Mouse (Mus musculus): ENCODE results near the gene Catsperd. TPM values are rescaled to one million over a fixed set of nuclear protein-coding genes. Genes with fewer than 3 reads are reported as not detected.
"Not testable (repeated sequence)": the region's sequence is repeated elsewhere in the genome, so short reads cannot be mapped to it uniquely, and the experiment has no call there.

Gene Catsperd
- polyA plus RNA-seq, 1 experiment from 2014 or later: 0.40 TPM

GRCm38 (mm10) chr17:56629800-56630781 lies 2.1 kb downstream of the Catsperd start:
- not testable (repeated sequence) for H3K27me3 ChIP-seq (replicated peaks); H3K4me3 ChIP-seq; H3K27ac ChIP-seq (replicated peaks); H3K9ac ChIP-seq; H3K36me3 ChIP-seq; H3K9me3 ChIP-seq; H3K4me2 ChIP-seq; ATAC-seq (ENCODE audit: extremely low read depth, insufficient number of reproducible peaks, low FRiP score, low TSS enrichment)
- H3K4me1 ChIP-seq: peaks cover 22% of the 10 kb centered on the region
- WGBS: 82% methylated on average over 27 of the region's 27 CpGs

DNA sequence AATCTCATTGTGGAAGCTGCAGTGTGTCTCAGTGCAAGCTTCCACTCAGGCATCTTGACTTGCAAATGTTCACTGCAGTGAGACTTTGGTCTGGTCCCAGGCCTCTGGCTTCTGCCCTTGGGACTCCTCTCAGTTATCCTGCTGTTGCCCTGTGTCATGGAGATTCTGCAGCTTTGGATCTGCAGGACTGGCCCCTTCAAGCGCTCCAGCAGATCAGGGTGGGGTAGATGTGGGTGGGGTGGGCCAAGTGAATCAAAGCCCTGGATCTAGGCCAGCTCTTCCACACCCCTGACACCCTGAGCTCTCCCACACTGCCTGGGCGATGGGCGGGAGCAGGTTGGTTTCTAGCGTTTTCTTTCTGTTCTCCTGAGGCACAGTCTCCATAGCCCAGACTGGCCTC lies 3.9 kb downstream of the Catsperd start:
- Histone ChIP-seq H3K4me3 (no peak overlapping the region), H3K36me3 (no peaks in the 10 kb centered on the region), H3K27ac (replicated peaks) (no peak overlapping the region), H3K9ac (no peak overlapping the region), H3K4me2 (no peak overlapping the region), H3K27me3 (replicated peaks) (no peaks in the 10 kb centered on the region), H3K9me3 (no peaks in the 10 kb centered on the region), H3K4me1 (peaks cover 10% of the 10 kb centered on the region)
- ATAC-seq (ENCODE audit: extremely low read depth, insufficient number of reproducible peaks, low FRiP score, low TSS enrichment): no peak
- WGBS: 58% methylated on average over 4 of the region's 4 CpGs

DNA sequence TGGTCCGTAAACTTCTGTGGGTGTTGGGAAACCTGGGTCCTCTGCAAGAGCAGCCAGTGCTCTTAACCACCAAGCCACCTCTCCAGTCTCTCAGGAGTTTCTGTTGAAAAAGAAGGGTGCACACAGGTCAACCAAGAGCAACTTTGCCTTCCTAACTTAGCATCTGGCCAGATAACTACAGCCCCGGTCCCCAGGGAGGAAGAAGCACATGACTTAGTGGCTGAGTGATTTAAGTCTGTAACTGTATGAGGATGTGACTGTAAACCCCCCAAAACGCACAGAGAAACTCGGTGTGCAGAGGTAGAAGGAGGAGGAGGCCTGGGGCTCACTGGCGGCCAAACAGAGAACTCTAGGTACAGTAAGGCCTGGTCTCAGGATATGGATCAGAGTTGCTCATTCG lies 6.1 kb downstream of the Catsperd start:
- no peak for ATAC-seq (ENCODE audit: extremely low read depth, insufficient number of reproducible peaks, low FRiP score, low TSS enrichment)
- no peaks in the 10 kb centered on the region for H3K36me3 ChIP-seq
- WGBS: 73% methylated on average over 6 of the region's 6 CpGs

GRCm38 (mm10) chr17:56643237-56643636 lies 15.3 kb downstream of the Catsperd start:
- Histone ChIP-seq H3K4me2 (no peak overlapping the region), H3K27me3 (replicated peaks) (no peaks in the 10 kb centered on the region), H3K4me3 (no peak overlapping the region), H3K9me3 (no peaks in the 10 kb centered on the region), H3K4me1 (peaks cover 5% of the 10 kb centered on the region; the same call in 1 of the 2 replicates), H3K9ac (no peak overlapping the region), H3K27ac (replicated peaks) (no peak overlapping the region), H3K36me3 (no peaks in the 10 kb centered on the region)
- ATAC-seq (ENCODE audit: extremely low read depth, insufficient number of reproducible peaks, low FRiP score, low TSS enrichment): no peak
- 77% methylated on average over 4 of the region's 4 CpGs for WGBS

More for the DNA sequence above, 6.1 kb downstream of the Catsperd start:
- Histone ChIP-seq H3K4me1 (no peaks in the 10 kb centered on the region), H3K27ac (replicated peaks) (no peak overlapping the region), H3K4me3 (no peak overlapping the region), H3K9ac (no peak overlapping the region), H3K27me3 (replicated peaks) (no peaks in the 10 kb centered on the region), H3K9me3 (no peaks in the 10 kb centered on the region), H3K4me2 (no peak overlapping the region)

DNA sequence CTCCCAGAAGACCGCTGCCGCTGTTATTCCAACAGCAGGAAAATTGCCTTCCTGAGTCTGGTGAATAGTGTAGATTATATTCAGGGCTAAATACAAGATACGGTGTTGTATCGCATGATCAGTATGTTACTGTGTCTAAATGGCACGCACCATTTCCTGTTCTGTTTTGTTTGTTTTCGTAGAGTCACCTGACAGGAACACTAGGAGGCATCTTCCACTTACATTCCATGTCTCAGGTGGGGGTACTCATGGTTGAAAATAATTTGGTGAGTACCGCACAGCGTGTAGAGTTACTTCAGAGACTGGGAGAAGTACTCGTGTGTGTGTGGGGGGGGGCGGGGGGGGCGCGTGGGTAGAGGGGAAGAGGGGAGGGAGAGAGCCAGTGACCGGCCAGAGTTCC lies 19.6 kb downstream of the Catsperd start:
- Histone ChIP-seq H3K4me2 (peak overlapping the region; percentile 18; the same call in 1 of the 2 replicates), H3K9me3 (no peaks in the 10 kb centered on the region), H3K4me1 (peaks cover 5% of the 10 kb centered on the region; the same call in 1 of the 2 replicates), H3K27ac (replicated peaks) (no peak overlapping the region), H3K4me3 (no peak overlapping the region), H3K9ac (no peak overlapping the region), H3K27me3 (replicated peaks) (no peaks in the 10 kb centered on the region), H3K36me3 (no peaks in the 10 kb centered on the region)
- 54% methylated on average over 11 of the region's 13 CpGs for WGBS
- no peak for ATAC-seq (ENCODE audit: extremely low read depth, insufficient number of reproducible peaks, low FRiP score, low TSS enrichment)

GRCm38 (mm10) chr17:56651801-56652200 lies 23.9 kb downstream of the Catsperd start:
- ATAC-seq (ENCODE audit: extremely low read depth, insufficient number of reproducible peaks, low FRiP score, low TSS enrichment): no peak
- no peak overlapping the region for H3K4me3 ChIP-seq
- H3K27ac ChIP-seq (replicated peaks): no peak overlapping the region

DNA sequence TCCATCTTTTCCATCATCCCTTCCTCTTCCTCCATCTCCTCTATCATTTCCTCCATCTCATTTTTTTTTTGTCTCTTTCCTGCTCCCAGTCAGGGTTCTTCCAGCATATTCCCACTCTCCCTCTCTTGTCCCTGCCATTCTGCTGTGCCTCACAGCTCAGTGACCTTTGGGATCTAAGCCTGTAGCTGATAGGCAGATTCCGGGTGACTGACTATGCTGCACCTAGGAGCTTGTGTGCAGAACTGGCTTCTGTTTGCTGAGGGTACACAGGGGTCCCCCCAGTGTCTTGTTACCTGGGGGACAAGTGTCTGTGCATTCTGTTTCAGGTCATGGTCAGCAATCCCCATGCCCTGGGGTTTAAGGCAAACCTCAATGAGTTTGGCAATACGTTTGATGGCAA lies 26.8 kb downstream of the Catsperd start:
- no peak overlapping the region for H3K27ac ChIP-seq (replicated peaks)

More at GRCm38 (mm10) chr17:56651801-56652200, 23.9 kb downstream of the Catsperd start:
- Histone ChIP-seq H3K4me2 (no peak overlapping the region), H3K9me3 (no peaks in the 10 kb centered on the region), H3K9ac (no peak overlapping the region), H3K4me1 (peaks cover 5% of the 10 kb centered on the region; the same call in 1 of the 2 replicates), H3K27me3 (replicated peaks) (0 out of 2 replicates have a peak, but pooled peaks cover 3% of the 10 kb centered on the region), H3K36me3 (no peaks in the 10 kb centered on the region)
- 25% methylated on average over 10 of the region's 10 CpGs for WGBS

GRCm38 (mm10) chr17:56655311-56655710 lies 27.4 kb downstream of the Catsperd start:
- Histone ChIP-seq H3K36me3 (no peaks in the 10 kb centered on the region), H3K4me3 (no peak overlapping the region), H3K27ac (replicated peaks) (no peak overlapping the region), H3K4me2 (no peak overlapping the region), H3K4me1 (no peaks in the 10 kb centered on the region), H3K27me3 (replicated peaks) (0 out of 2 replicates have a peak, but pooled peaks cover 3% of the 10 kb centered on the region), H3K9ac (no peak overlapping the region), H3K9me3 (no peaks in the 10 kb centered on the region)
- no peak for ATAC-seq (ENCODE audit: extremely low read depth, insufficient number of reproducible peaks, low FRiP score, low TSS enrichment)
- WGBS: 51% methylated on average over 3 of the region's 3 CpGs

More for the DNA sequence above, 26.8 kb downstream of the Catsperd start:
- 71% methylated on average over 2 of the region's 2 CpGs for WGBS
- H3K9ac ChIP-seq: no peak overlapping the region
- H3K9me3 ChIP-seq: no peaks in the 10 kb centered on the region
- 0 out of 2 replicates have a peak, but pooled peaks cover 3% of the 10 kb centered on the region for H3K27me3 ChIP-seq (replicated peaks)
- H3K4me3 ChIP-seq: no peak overlapping the region
- H3K36me3 ChIP-seq: no peaks in the 10 kb centered on the region
- H3K4me1 ChIP-seq: no peaks in the 10 kb centered on the region
- no peak for ATAC-seq (ENCODE audit: extremely low read depth, insufficient number of reproducible peaks, low FRiP score, low TSS enrichment)
- no peak overlapping the region for H3K4me2 ChIP-seq

DNA sequence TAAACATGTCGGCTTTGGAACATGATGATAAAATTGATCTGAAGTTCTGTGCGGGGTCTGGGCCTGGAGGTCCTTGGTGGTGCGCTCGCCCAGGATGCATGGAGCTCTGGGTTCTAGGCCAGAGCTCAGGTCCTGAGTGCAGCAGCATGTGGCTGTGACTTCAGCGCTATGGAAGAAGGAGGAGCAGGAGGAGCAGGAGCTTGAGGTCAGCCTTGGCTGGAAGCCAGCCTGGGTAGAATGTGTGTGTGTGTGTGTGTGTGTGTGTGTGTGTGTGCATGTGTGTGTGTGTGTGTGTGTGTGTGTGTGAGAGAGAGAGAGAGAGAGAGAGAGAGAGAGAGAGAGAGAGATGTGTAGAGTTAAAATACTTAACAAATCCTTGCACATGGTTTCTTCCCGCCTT lies 28.2 kb downstream of the Catsperd start:
- H3K9me3 ChIP-seq: no peaks in the 10 kb centered on the region
- no peak overlapping the region for H3K4me2 ChIP-seq
- H3K4me1 ChIP-seq: no peaks in the 10 kb centered on the region
- peaks cover 3% of the 10 kb centered on the region; the same call in 1 of the 2 replicates for H3K27me3 ChIP-seq (replicated peaks)
- no peaks in the 10 kb centered on the region for H3K36me3 ChIP-seq
- no peak overlapping the region for H3K27ac ChIP-seq (replicated peaks)
- no peak overlapping the region for H3K4me3 ChIP-seq
- ATAC-seq (ENCODE audit: extremely low read depth, insufficient number of reproducible peaks, low FRiP score, low TSS enrichment): no peak
- WGBS: 71% methylated on average over 6 of the region's 6 CpGs
- no peak overlapping the region for H3K9ac ChIP-seq

- Histone ChIP-seq H3K36me3 (no peaks in the 10 kb centered on the region), H3K9ac (peak overlapping the region; percentile 62; the same call in 1 of the 2 replicates), H3K9me3 (no peaks in the 10 kb centered on the region), H3K27ac (replicated peaks) (no peak overlapping the region), H3K27me3 (replicated peaks) (peaks cover 12% of the 10 kb centered on the region; the same call in 1 of the 2 replicates), H3K4me2 (peak overlapping the region; percentile 57), H3K4me3 (no peak overlapping the region; the same call in 1 of the 2 replicates), H3K4me1 (peaks cover 19% of the 10 kb centered on the region)
- WGBS: 64% methylated on average over 3 of the region's 3 CpGs
- ATAC-seq (ENCODE audit: extremely low read depth, insufficient number of reproducible peaks, low FRiP score, low TSS enrichment): no peak
These were observed 35.7 kb downstream of the Catsperd start for GRCm38 (mm10) chr17:56663659-56664058.

DNA sequence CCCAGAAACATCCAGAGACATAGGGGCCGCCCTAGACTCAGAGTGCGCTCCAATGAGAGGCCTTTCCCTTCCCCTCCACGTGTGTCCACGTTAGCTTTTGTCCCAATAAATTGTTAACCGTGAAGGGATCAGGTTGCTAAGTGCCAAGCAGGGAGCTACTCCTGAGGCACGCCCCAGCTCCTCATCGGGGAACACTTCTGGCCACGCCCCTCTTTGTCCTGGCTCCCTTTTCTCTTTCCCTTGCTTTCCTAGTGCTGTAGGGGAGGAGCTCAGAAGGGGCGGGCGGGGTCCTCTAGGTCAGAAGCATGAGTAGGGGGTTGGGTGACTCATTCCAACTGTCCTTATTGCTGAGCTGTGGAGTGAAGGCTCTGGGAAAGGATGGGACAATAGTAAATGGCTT lies 36.4 kb downstream of the Catsperd start:
- Histone ChIP-seq H3K9ac (peak overlapping the region; percentile 62), H3K27ac (replicated peaks) (no peak overlapping the region), H3K36me3 (no peaks in the 10 kb centered on the region), H3K27me3 (replicated peaks) (peaks cover 12% of the 10 kb centered on the region; the same call in 1 of the 2 replicates), H3K4me3 (peak overlapping the region; percentile 18; the same call in 1 of the 2 replicates), H3K4me2 (peak overlapping the region; percentile 57), H3K9me3 (no peaks in the 10 kb centered on the region), H3K4me1 (peaks cover 19% of the 10 kb centered on the region)
- ATAC-seq (ENCODE audit: extremely low read depth, insufficient number of reproducible peaks, low FRiP score, low TSS enrichment): no peak
- WGBS: 5% methylated on average over 10 of the region's 10 CpGs
